Mouse (Mus musculus): ENCODE measurements around the gene Cdkal1. TPM values are rescaled to one million over a fixed set of nuclear protein-coding genes. Genes with fewer than 3 reads are reported as not detected.

Cdkal1 gene
- polyA plus RNA-seq, 1 experiment = 5.6 TPM

GRCm38 (mm10) chr13:29429877-29430276, 425.6 kb downstream of the Cdkal1 start:
- Histone ChIP-seq H3K79me2 (ENCODE audit: control insufficient read depth, insufficient read depth) (no peaks in the 10 kb centered on the region), H3ac (ENCODE audit: control insufficient read depth, insufficient read length) (no peak overlapping the region), H3K4me3 (no peak overlapping the region), H3K36me3 (ENCODE audit: control insufficient read depth, insufficient read depth) (no peaks in the 10 kb centered on the region), H3K27me3 (ENCODE audit: control insufficient read depth, insufficient read depth, insufficient read length) (no peaks in the 10 kb centered on the region), H3K4me2 (ENCODE audit: low read depth) (no peak overlapping the region)
- TF ChIP-seq REST (IDR thresholded peaks at IDR 0.05; ENCODE audit: insufficient read depth, insufficient read length) (no peak), MYOD1 (IDR thresholded peaks at IDR 0.05; ENCODE audit: control insufficient read depth in 1 of 3, insufficient read length in 2 of 3, low read depth in 2 of 3) (no peak), USF1 (IDR thresholded peaks at IDR 0.05; ENCODE audit: low read depth) (no peak), POLR2A (IDR thresholded peaks at IDR 0.05; ENCODE audit: insufficient read length, low read depth) (no peak), SRF (IDR thresholded peaks at IDR 0.05; ENCODE audit: control insufficient read depth, insufficient read length, low read depth) (no peak), E2F4 (IDR thresholded peaks at IDR 0.05; ENCODE audit: insufficient read depth) (no peak), TCF12 (IDR thresholded peaks at IDR 0.05; ENCODE audit: insufficient read depth, poor library complexity, severe bottlenecking) (no peak), POLR2AphosphoS2 (IDR thresholded peaks at IDR 0.05; ENCODE audit: insufficient read length, low read depth) (no peak), MYOG (IDR thresholded peaks at IDR 0.05; ENCODE audit: control insufficient read depth in 1 of 3, insufficient read depth in 1 of 3, insufficient read length in 2 of 3, low read depth in 2 of 3) (no peak), TCF3 (IDR thresholded peaks at IDR 0.05; ENCODE audit: insufficient read length, low read depth) (no peak), MAX (IDR thresholded peaks at IDR 0.05; ENCODE audit: low read depth) (no peak), CEBPB (IDR thresholded peaks at IDR 0.05; ENCODE audit: insufficient read depth, poor library complexity, severe bottlenecking) (no peak)

DNA sequence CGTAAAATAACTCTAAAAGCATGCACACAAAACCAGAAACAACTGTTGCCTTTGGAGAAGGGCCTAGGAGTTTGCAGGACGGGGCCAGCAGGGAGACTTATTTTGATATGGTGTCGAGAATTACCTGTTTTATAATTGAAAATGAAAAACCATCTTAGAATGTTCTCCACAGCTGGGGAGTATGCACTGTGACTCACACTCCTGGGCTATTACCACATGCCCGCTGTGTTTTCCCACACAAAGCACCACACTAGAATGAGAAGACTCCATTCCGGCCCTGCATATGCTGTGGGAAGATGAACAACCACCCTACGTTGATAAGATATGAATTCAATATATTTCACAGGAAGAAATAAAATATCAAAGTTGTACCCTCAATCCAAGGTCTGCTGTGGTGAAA, 426.3 kb downstream of the Cdkal1 start:
- Histone ChIP-seq H3K4me2 (ENCODE audit: low read depth) (no peak overlapping the region), H3K27me3 (ENCODE audit: control insufficient read depth, insufficient read depth, insufficient read length) (no peaks in the 10 kb centered on the region), H3K36me3 (ENCODE audit: control insufficient read depth, insufficient read depth) (no peaks in the 10 kb centered on the region), H3ac (ENCODE audit: control insufficient read depth, insufficient read length) (no peak overlapping the region), H3K79me2 (ENCODE audit: control insufficient read depth, insufficient read depth) (no peaks in the 10 kb centered on the region), H3K4me3 (no peak overlapping the region)
- no peak for TF ChIP-seq E2F4 (IDR thresholded peaks at IDR 0.05; ENCODE audit: insufficient read depth)
- no peak for TF ChIP-seq CEBPB (IDR thresholded peaks at IDR 0.05; ENCODE audit: insufficient read depth, poor library complexity, severe bottlenecking)
- no peak for TF ChIP-seq MYOD1 (IDR thresholded peaks at IDR 0.05; ENCODE audit: control insufficient read depth in 1 of 3, insufficient read length in 2 of 3, low read depth in 2 of 3)
- TF ChIP-seq TCF12 (IDR thresholded peaks at IDR 0.05; ENCODE audit: insufficient read depth, poor library complexity, severe bottlenecking) = no peak
- no peak for TF ChIP-seq REST (IDR thresholded peaks at IDR 0.05; ENCODE audit: insufficient read depth, insufficient read length)
- TF ChIP-seq USF1 (IDR thresholded peaks at IDR 0.05; ENCODE audit: low read depth) = no peak
- no peak for TF ChIP-seq SRF (IDR thresholded peaks at IDR 0.05; ENCODE audit: control insufficient read depth, insufficient read length, low read depth)
- TF ChIP-seq MAX (IDR thresholded peaks at IDR 0.05; ENCODE audit: low read depth) = no peak
- TF ChIP-seq POLR2A (IDR thresholded peaks at IDR 0.05; ENCODE audit: insufficient read length, low read depth) = no peak
- TF ChIP-seq TCF3 (IDR thresholded peaks at IDR 0.05; ENCODE audit: insufficient read length, low read depth) = no peak
- no peak for TF ChIP-seq POLR2AphosphoS2 (IDR thresholded peaks at IDR 0.05; ENCODE audit: insufficient read length, low read depth)
- no peak for TF ChIP-seq MYOG (IDR thresholded peaks at IDR 0.05; ENCODE audit: control insufficient read depth in 1 of 3, insufficient read depth in 1 of 3, insufficient read length in 2 of 3, low read depth in 2 of 3)

GRCm38 (mm10) chr13:29416450-29417136, 438.9 kb downstream of the Cdkal1 start:
- Histone ChIP-seq H3K4me2 (ENCODE audit: low read depth) (no peak overlapping the region), H3K36me3 (ENCODE audit: control insufficient read depth, insufficient read depth) (no peaks in the 10 kb centered on the region), H3ac (ENCODE audit: control insufficient read depth, insufficient read length) (no peak overlapping the region), H3K27me3 (ENCODE audit: control insufficient read depth, insufficient read depth, insufficient read length) (no peaks in the 10 kb centered on the region), H3K79me2 (ENCODE audit: control insufficient read depth, insufficient read depth) (no peaks in the 10 kb centered on the region), H3K4me3 (no peak overlapping the region)
- no peak for TF ChIP-seq CEBPB (IDR thresholded peaks at IDR 0.05; ENCODE audit: insufficient read depth, poor library complexity, severe bottlenecking)
- no peak for TF ChIP-seq TCF12 (IDR thresholded peaks at IDR 0.05; ENCODE audit: insufficient read depth, poor library complexity, severe bottlenecking)
- no peak for TF ChIP-seq POLR2A (IDR thresholded peaks at IDR 0.05; ENCODE audit: insufficient read length, low read depth)
- TF ChIP-seq SRF (IDR thresholded peaks at IDR 0.05; ENCODE audit: control insufficient read depth, insufficient read length, low read depth) = no peak
- TF ChIP-seq POLR2AphosphoS2 (IDR thresholded peaks at IDR 0.05; ENCODE audit: insufficient read length, low read depth) = no peak

DNA sequence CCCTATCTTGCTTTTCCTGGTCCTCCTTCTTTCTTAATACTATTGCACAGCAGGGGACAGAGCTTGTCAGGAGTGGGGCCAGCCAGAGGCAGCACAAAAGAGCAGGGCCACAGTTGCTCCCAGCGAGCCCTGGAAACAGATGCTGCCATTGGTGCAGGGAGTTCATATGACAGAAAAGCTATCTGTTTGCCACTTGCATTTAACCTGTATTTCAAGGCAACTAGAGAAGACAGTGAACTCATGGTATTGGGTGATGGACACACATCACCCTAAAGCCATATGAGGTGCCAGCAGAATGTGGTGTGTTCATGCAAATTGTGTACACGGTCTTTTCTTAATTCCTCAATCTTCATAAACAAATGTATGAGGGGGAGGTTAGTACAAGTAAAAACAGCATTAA, 439.5 kb downstream of the Cdkal1 start:
- H3K4me3 ChIP-seq = no peak overlapping the region
- TF ChIP-seq TCF12 (IDR thresholded peaks at IDR 0.05; ENCODE audit: insufficient read depth, poor library complexity, severe bottlenecking) = no peak
- TF ChIP-seq MYOG (IDR thresholded peaks at IDR 0.05; ENCODE audit: control insufficient read depth in 1 of 3, insufficient read depth in 1 of 3, insufficient read length in 2 of 3, low read depth in 2 of 3) = no peak
- no peak for TF ChIP-seq MAX (IDR thresholded peaks at IDR 0.05; ENCODE audit: low read depth)
- no peak for TF ChIP-seq E2F4 (IDR thresholded peaks at IDR 0.05; ENCODE audit: insufficient read depth)
- TF ChIP-seq REST (IDR thresholded peaks at IDR 0.05; ENCODE audit: insufficient read depth, insufficient read length) = no peak
- no peak overlapping the region for H3ac ChIP-seq (ENCODE audit: control insufficient read depth, insufficient read length)
- H3K36me3 ChIP-seq (ENCODE audit: control insufficient read depth, insufficient read depth) = no peaks in the 10 kb centered on the region
- no peak overlapping the region for H3K4me2 ChIP-seq (ENCODE audit: low read depth)
- H3K27me3 ChIP-seq (ENCODE audit: control insufficient read depth, insufficient read depth, insufficient read length) = no peaks in the 10 kb centered on the region
- no peaks in the 10 kb centered on the region for H3K79me2 ChIP-seq (ENCODE audit: control insufficient read depth, insufficient read depth)

DNA sequence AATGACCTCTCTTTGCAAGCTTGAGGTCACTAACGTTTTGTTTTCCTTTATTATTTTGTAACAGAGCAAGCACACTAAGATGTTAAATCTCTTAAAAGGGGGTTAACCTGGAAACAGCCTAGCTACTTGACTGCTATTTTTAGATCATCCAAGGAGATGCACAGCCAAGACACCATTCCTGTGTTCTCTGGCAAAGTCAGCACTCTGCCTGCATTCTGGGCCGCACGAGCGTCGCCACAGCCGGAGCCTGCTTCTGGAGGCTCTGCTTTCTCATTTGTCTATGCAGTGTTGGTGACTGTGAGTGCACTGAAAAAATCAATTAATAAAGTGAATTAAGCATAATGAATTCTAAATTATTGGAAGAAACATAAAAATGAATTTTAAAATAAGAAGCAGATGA, 440.6 kb downstream of the Cdkal1 start:
- no peak for TF ChIP-seq POLR2A (IDR thresholded peaks at IDR 0.05; ENCODE audit: insufficient read length, low read depth)
- no peak for TF ChIP-seq TCF3 (IDR thresholded peaks at IDR 0.05; ENCODE audit: insufficient read length, low read depth)
- TF ChIP-seq USF1 (IDR thresholded peaks at IDR 0.05; ENCODE audit: low read depth) = no peak
- no peak for TF ChIP-seq CEBPB (IDR thresholded peaks at IDR 0.05; ENCODE audit: insufficient read depth, poor library complexity, severe bottlenecking)
- no peak for TF ChIP-seq MYOG (IDR thresholded peaks at IDR 0.05; ENCODE audit: control insufficient read depth in 1 of 3, insufficient read depth in 1 of 3, insufficient read length in 2 of 3, low read depth in 2 of 3)
- no peak for TF ChIP-seq E2F4 (IDR thresholded peaks at IDR 0.05; ENCODE audit: insufficient read depth)
- TF ChIP-seq MYOD1 (IDR thresholded peaks at IDR 0.05; ENCODE audit: control insufficient read depth in 1 of 3, insufficient read length in 2 of 3, low read depth in 2 of 3) = no peak
- no peak overlapping the region for H3K4me2 ChIP-seq (ENCODE audit: low read depth)
- no peak overlapping the region for H3K4me3 ChIP-seq
- no peaks in the 10 kb centered on the region for H3K79me2 ChIP-seq (ENCODE audit: control insufficient read depth, insufficient read depth)
- no peak overlapping the region for H3ac ChIP-seq (ENCODE audit: control insufficient read depth, insufficient read length)
- no peaks in the 10 kb centered on the region for H3K36me3 ChIP-seq (ENCODE audit: control insufficient read depth, insufficient read depth)
- H3K27me3 ChIP-seq (ENCODE audit: control insufficient read depth, insufficient read depth, insufficient read length) = no peaks in the 10 kb centered on the region

All from myocyte (in vitro differentiated cells).